Mouse (Mus musculus) neural tube, embryonic 15.5 days (tissue): Measurements from ENCODE around the gene Dennd4a. TPM values are rescaled to one million over a fixed set of nuclear protein-coding genes. Genes with fewer than 3 reads are reported as not detected.

Experiments
- ATAC-seq: fragments of 200-750 bp; cut with Nextera tagmentation; 2 replicates; pipeline ENCODE4 v1.8.0; 2017; ENCODE audit warnings: mild to moderate bottlenecking, moderate TSS enrichment, moderate library complexity; ENCODE audit not compliant: low FRiP score
- H3K27ac ChIP-seq: fragments of 300-500 bp; sonication (generic); replicated peaks from 2 replicates; pipeline ENCODE4 v1.5.1; 2015; ENCODE audit warnings: mild to moderate bottlenecking, inconsistent platforms
- H3K27me3 ChIP-seq: fragments of 300-500 bp; sonication (generic); replicated peaks from 2 replicates; pipeline ENCODE4 v1.6.1; 2015; ENCODE audit warnings: inconsistent platforms
- H3K36me3 ChIP-seq: fragments of 300-500 bp; sonication (generic); 2 replicates; pipeline ENCODE4 v1.6.1; 2015; ENCODE audit warnings: inconsistent platforms
- H3K4me1 ChIP-seq: fragments of 300-500 bp; sonication (generic); 2 replicates; pipeline ENCODE4 v1.6.1; 2015; ENCODE audit warnings: inconsistent platforms
- H3K4me2 ChIP-seq: fragments of 300-500 bp; sonication (generic); 2 replicates; pipeline ENCODE4 v1.6.1; 2015; ENCODE audit warnings: inconsistent platforms, mild to moderate bottlenecking, moderate library complexity
- H3K4me3 ChIP-seq: fragments of 300-500 bp; sonication (generic); replicated peaks from 2 replicates; pipeline ENCODE4 v1.5.1; 2015; ENCODE audit warnings: mild to moderate bottlenecking, inconsistent platforms
- H3K9ac ChIP-seq: fragments of 300-500 bp; sonication (generic); replicated peaks from 2 replicates; pipeline ENCODE4 v1.6.1; 2015; ENCODE audit warnings: mild to moderate bottlenecking, inconsistent platforms
- H3K9me3 ChIP-seq: fragments of 300-500 bp; sonication (generic); replicated peaks from 2 replicates; pipeline ENCODE4 v1.6.1; 2016; ENCODE audit warnings: inconsistent platforms
- WGBS: fragments of 180-500 bp; shearing (Covaris S2); methylation state at CpG from one replicate; pipeline ENCODE4 v1.1.7; 2015; ENCODE audit warnings: mixed read lengths; 5-methylcytosine and 5-hydroxymethylcytosine counted together
- polyA plus RNA-seq: library from polyadenylated mRNA; unstranded; fragments of >200 nt; fragmentation: Nextera tagmentation; extraction: Ambion mirVana; gene quantifications from 2 replicates; pipeline ENCODE4 v1.2.1, GENCODE M21; 2015

Gene Dennd4a
- polyA plus RNA-seq, 1 experiment from 2014 or later = 9.0 TPM

DNA sequence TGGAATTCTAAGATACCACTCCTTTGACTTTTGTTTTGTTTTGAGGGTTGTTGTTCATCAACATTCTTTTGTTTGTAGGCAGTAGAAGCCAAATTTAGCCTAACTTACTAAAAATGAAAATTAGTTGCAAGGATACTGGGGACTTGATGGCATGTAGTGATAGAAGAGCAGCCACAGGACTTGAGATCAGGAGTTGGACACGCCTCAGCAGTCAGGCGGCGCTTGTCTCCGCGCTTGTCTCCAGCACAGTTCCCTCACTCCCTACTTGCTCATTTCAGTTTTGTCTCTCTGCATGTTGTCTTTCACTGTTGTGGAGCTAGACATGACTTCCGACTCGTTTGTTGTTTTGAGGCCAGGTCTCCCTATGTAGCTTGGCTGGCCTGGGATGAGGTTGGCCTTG, 11.1 kb downstream of the Dennd4a start:
- Histone ChIP-seq H3K9ac (no peak overlapping the region), H3K4me3 (no peak overlapping the region), H3K27me3 (no peaks in the 10 kb centered on the region), H3K36me3 (no peaks in the 10 kb centered on the region), H3K4me1 (no peaks in the 10 kb centered on the region), H3K9me3 (no peaks in the 10 kb centered on the region), H3K4me2 (no peak overlapping the region), H3K27ac (no peak overlapping the region)
- no peak for ATAC-seq
- WGBS = 87% methylated on average over 7 of the region's 7 CpGs

DNA sequence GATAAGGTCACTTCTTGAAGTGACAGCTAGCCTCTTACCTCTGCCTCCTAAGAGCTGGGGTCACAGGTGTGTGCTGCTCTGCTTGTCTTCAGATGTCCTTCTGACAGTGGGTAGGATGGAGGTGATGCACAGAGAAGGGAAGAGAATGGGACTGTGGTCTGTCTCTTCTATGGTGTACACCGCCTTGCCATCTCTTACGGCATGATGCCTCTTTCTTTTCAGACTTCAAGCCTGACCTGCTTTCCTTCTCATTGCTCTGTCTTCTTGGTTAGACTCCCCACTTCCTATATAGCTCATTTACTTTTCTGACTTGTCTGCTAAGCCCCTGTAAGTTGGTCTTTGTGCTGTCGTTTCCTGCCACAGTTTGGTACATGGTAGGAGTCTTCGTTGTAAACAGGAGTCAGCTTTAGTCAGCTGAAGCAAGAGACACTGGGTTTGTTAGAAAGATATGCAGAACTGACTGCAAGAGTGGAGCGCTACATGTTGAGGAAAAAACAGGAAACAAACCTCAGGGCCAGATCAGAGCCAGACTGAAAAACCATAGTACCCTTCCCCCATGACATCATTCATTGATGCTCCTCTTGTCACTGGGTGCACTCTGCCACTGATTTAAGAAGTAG, 13.4 kb downstream of the Dennd4a start:
- no peak overlapping the region for H3K4me2 ChIP-seq
- WGBS = 83% methylated on average over 5 of the region's 5 CpGs

DNA sequence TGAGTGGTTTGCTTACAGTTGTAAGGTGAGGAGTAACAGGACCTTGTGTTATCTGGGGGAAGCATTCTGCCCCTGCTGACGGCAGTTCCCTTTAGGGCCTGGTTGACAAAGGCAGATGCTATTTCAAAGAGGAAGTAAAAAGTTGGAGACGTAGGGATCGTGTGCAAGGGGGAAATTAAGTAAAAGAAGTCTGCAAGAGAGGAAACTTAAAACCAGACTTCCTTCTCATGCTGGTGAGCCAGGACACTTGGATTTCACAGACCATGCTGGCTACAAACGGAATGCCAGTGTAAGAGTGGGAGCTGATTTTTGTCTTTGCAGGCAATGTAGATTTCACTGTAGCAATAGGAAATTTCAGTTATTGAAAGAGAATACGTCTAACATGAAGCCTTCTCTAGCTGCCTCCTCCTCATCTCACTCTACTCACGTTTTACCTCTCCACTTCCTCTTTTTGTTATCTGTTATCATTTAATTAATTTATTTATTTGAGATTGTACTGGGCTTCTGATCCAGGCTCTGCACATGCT, 19.0 kb downstream of the Dennd4a start:
- ATAC-seq = no peak
- Histone ChIP-seq H3K27ac (no peak overlapping the region), H3K4me3 (no peak overlapping the region), H3K9me3 (no peaks in the 10 kb centered on the region), H3K9ac (no peak overlapping the region), H3K36me3 (no peaks in the 10 kb centered on the region), H3K4me1 (0 out of 2 replicates have a peak, but pooled peaks cover 2% of the 10 kb centered on the region), H3K4me2 (no peak overlapping the region), H3K27me3 (no peaks in the 10 kb centered on the region)
- 69% methylated on average over 6 of the region's 6 CpGs for WGBS

More for the DNA sequence above, 13.4 kb downstream of the Dennd4a start:
- no peak overlapping the region for H3K27ac ChIP-seq
- H3K9me3 ChIP-seq = no peaks in the 10 kb centered on the region
- no peak overlapping the region for H3K9ac ChIP-seq
- no peaks in the 10 kb centered on the region for H3K4me1 ChIP-seq
- no peaks in the 10 kb centered on the region for H3K27me3 ChIP-seq
- ATAC-seq = no peak
- no peaks in the 10 kb centered on the region for H3K36me3 ChIP-seq
- no peak overlapping the region for H3K4me3 ChIP-seq

DNA sequence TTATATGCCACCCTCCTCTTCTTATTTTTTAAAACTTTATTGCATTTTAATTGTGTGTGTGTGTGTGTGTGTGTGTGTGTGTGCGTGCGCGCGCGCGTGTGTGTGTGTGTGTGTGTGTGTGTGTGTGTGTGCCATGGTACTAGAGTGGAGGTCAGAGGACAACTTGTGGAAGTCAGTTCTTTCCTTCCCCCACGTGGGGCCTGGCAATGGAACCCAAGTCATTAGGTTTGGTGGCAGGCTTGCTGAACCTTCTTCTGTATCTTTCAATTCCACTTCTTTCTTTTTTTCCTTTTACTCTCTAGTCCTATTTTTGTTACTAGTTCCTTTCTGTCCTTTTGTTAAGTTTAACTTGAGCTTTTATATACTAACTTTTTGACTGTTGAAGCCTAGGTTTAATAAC, 19.5 kb downstream of the Dennd4a start:
- no peak for ATAC-seq
- H3K4me2 ChIP-seq = no peak overlapping the region
- peaks cover 1% of the 10 kb centered on the region; the same call in 1 of the 2 replicates for H3K36me3 ChIP-seq
- no peak overlapping the region for H3K9ac ChIP-seq
- H3K27me3 ChIP-seq = no peaks in the 10 kb centered on the region
- 91% methylated on average over 7 of the region's 7 CpGs for WGBS
- H3K4me3 ChIP-seq = no peak overlapping the region
- no peak overlapping the region for H3K27ac ChIP-seq
- no peaks in the 10 kb centered on the region for H3K9me3 ChIP-seq
- H3K4me1 ChIP-seq = 0 out of 2 replicates have a peak, but pooled peaks cover 2% of the 10 kb centered on the region

DNA sequence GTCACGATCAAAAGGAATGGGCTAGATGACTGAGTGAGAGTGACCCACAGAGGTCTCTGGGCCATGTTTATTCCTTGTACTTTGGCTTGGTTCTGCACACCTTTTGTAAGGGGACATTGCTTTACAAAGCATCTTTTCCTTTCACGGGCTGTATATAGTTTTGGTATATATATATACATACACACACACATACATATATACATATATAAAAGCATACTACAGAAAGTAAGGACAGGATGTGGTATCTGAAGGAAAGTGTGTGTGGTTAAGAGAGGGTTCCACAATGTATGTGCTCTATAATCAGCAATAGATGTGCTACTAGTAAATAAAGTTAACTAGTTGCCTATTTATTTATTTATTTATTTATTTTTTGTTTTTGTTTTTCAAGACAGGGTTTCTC, 20.6 kb downstream of the Dennd4a start:
- Histone ChIP-seq H3K27ac (no peak overlapping the region), H3K4me2 (no peak overlapping the region), H3K4me1 (0 out of 2 replicates have a peak, but pooled peaks cover 2% of the 10 kb centered on the region), H3K36me3 (peaks cover 7% of the 10 kb centered on the region), H3K4me3 (no peak overlapping the region), H3K9me3 (no peaks in the 10 kb centered on the region), H3K9ac (no peak overlapping the region), H3K27me3 (no peaks in the 10 kb centered on the region)
- 95% methylated on average over 2 of the region's 2 CpGs for whole genome bisulfite sequencing
- no peak for ATAC-seq

DNA sequence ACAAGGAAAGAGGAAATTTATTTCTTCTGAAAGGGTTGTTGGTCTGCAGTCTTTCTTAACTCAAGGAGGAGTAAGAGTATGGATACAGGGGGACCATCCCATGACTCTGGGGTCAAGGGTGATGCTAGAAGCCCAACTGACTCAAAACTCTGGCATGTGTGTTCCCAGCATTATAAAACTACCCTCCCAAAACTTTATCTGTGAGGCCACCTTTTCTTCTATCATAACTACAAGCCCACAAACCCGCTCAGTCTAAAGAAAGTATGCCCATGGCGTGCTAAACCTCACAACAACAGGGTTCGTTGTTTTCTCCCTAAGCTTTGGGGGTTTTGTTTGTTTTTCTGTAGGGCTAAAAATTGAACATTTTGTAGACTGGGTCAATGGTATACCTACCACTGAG, 23.3 kb downstream of the Dennd4a start:
- no peak for ATAC-seq
- Histone ChIP-seq H3K9ac (no peak overlapping the region), H3K4me2 (no peak overlapping the region), H3K36me3 (peaks cover 9% of the 10 kb centered on the region), H3K27me3 (no peaks in the 10 kb centered on the region), H3K9me3 (no peaks in the 10 kb centered on the region), H3K4me3 (no peak overlapping the region), H3K27ac (no peak overlapping the region), H3K4me1 (0 out of 2 replicates have a peak, but pooled peaks cover 2% of the 10 kb centered on the region)
- WGBS = 94% methylated on average over 3 of the region's 3 CpGs

DNA sequence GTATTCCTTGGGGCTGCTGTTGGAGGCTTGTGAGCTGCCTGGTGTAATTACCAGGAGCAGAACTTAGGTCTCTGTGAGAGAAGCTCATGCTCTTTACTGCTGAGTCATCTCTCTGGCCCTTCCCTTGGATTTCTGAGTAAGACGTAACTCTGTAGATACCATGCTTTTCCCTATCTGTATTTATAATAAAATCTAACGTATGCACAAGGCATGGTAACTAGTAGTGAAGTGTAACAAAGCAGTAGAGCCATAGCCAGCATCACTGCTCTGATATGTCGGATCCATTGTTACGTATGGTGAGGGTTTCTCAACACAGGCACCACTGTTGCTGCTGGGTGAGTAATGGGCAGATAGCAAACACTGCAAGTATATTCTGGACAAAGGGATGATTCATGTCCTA, 34.2 kb downstream of the Dennd4a start:
- Histone ChIP-seq H3K9ac (no peak overlapping the region), H3K4me3 (no peak overlapping the region), H3K27me3 (no peaks in the 10 kb centered on the region), H3K27ac (no peak overlapping the region), H3K36me3 (peaks cover 16% of the 10 kb centered on the region), H3K4me1 (no peaks in the 10 kb centered on the region), H3K4me2 (no peak overlapping the region), H3K9me3 (no peaks in the 10 kb centered on the region)
- ATAC-seq = no peak
- WGBS = 80% methylated on average over 4 of the region's 4 CpGs

DNA sequence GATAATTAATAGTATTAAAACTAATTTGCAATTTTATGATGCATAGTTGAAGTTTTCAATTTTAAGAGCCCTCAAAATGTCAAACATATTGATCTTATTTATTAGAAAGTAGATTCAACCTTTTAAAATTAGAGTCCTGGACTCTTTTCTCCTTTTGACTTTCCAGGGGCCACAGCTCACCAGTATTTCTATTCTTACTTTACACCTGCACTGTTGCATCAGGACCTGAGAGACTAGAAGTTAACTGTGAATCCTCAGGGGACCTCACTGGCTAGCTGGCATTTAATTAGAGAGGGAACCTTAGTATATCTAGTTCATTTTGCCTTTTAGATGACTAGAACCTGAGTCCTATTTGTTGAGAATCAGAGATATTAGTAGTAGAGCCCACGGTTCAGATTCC, 38.4 kb downstream of the Dennd4a start:
- Histone ChIP-seq H3K9ac (no peak overlapping the region), H3K27me3 (no peaks in the 10 kb centered on the region), H3K9me3 (no peaks in the 10 kb centered on the region), H3K4me3 (no peak overlapping the region), H3K4me1 (no peaks in the 10 kb centered on the region), H3K36me3 (peaks cover 17% of the 10 kb centered on the region; the same call in 1 of the 2 replicates), H3K4me2 (no peak overlapping the region), H3K27ac (no peak overlapping the region)
- WGBS = 88% methylated on average over 1 of the region's 1 CpGs
- no peak for ATAC-seq

DNA sequence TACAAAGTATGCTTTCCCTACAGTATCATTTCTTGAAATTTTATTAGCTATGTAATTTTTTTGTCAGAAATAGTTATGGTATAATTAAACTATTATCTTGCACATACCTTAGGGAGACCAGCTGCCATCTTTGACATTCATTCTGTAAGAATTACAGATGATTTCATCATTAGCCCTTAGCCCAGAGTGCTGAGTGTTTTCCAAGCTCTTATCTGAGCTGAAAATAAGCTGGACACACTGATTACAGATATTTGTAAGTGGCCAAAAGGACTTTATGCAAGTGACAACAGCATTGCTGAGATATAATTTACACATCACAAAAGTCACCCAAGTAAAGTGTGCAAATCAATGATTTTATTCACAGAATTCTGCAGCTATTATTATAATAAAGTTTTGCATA, 48.9 kb downstream of the Dennd4a start:
- H3K4me1 ChIP-seq = no peaks in the 10 kb centered on the region
- H3K9me3 ChIP-seq = no peaks in the 10 kb centered on the region
- H3K27me3 ChIP-seq = no peaks in the 10 kb centered on the region
- no peak overlapping the region for H3K4me3 ChIP-seq
- no peak overlapping the region for H3K27ac ChIP-seq
- peaks cover 17% of the 10 kb centered on the region for H3K36me3 ChIP-seq
- no peak overlapping the region for H3K4me2 ChIP-seq
- no peak for ATAC-seq
- no peak overlapping the region for H3K9ac ChIP-seq

DNA sequence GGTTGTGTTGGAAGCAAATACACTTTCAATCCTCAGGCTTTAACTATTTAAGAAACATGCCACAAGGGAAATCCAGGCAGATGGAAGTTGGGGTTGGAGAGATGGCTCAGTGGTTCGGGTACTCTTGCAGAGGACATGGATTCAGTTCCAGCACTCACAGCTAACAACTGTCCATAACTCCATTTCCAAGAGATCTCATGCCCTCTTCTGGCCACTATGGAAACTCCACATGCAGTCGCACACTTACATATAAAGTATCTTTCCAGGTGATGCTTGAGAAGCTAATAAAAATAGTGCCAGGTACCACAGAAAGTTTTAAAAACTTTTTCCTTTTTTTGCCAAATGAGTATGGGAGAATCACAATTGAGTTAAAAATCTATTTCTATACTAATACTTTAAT, 51.5 kb downstream of the Dennd4a start:
- Histone ChIP-seq H3K4me3 (no peak overlapping the region), H3K36me3 (peaks cover 21% of the 10 kb centered on the region), H3K9ac (no peak overlapping the region), H3K9me3 (no peaks in the 10 kb centered on the region), H3K27me3 (no peaks in the 10 kb centered on the region), H3K27ac (no peak overlapping the region), H3K4me2 (no peak overlapping the region), H3K4me1 (no peaks in the 10 kb centered on the region)
- no peak for ATAC-seq
- WGBS = 81% methylated on average over 2 of the region's 2 CpGs

DNA sequence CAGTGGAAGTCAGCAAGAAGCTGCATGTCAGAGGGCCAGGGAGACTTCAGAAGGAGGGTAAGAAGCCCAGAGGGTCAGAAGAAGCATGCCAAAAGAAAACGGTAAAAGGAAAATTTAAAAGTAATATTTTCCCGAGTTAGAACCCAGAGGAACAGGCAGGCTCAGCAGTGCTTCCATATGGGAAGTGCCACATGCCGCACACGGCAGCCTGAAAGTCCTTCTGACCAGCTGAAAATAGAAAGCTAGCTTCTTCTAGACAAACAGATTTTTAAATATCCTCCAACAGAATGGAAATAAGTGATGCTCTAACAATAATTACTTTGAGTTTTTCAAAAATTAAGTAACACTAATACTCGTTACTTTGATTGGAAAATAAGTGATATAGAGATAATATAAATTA, 74.9 kb downstream of the Dennd4a start:
- peaks cover 14% of the 10 kb centered on the region; the same call in 1 of the 2 replicates for H3K36me3 ChIP-seq
- no peaks in the 10 kb centered on the region for H3K27me3 ChIP-seq
- WGBS = 87% methylated on average over 5 of the region's 5 CpGs
- no peaks in the 10 kb centered on the region for H3K4me1 ChIP-seq
- H3K9me3 ChIP-seq = no peaks in the 10 kb centered on the region
- no peak overlapping the region for H3K4me2 ChIP-seq
- no peak for ATAC-seq
- H3K9ac ChIP-seq = no peak overlapping the region
- no peak overlapping the region for H3K27ac ChIP-seq
- H3K4me3 ChIP-seq = no peak overlapping the region

DNA sequence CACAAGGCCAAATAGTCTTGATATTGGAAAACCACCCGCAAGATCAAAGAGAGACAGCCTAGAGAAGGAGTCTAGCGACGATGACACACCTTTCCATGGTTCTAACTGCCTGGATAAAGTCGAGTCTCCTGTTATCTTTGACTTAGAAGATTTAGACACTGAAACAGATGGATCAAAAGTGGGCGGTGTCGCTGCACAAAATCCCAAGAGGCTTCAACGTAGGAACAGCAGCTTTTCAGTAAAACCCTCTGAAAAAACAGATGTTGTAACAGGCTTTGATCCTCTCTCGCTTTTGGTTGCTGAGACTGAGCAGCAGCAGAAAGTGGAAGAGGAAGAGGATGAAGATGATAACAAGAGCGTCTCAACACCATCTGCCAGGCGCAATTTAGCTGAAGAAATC, 85.5 kb downstream of the Dennd4a start:
- Histone ChIP-seq H3K4me3 (no peak overlapping the region), H3K9ac (no peak overlapping the region), H3K27ac (no peak overlapping the region), H3K36me3 (peaks cover 40% of the 10 kb centered on the region), H3K4me1 (no peaks in the 10 kb centered on the region), H3K4me2 (no peak overlapping the region), H3K27me3 (no peaks in the 10 kb centered on the region), H3K9me3 (no peaks in the 10 kb centered on the region)
- 89% methylated on average over 10 of the region's 10 CpGs for WGBS
- no peak for ATAC-seq
